Mouse (Mus musculus) cortical plate, adult 2 months (tissue): ENCODE data around the gene Asic2.

Experiments used
- CTCF ChIP-seq: fragments of 200-500 bp; IDR thresholded peaks from 2 replicates; pipeline ENCODE4 v1.5.1; 2011; ENCODE audit warnings: mild to moderate bottlenecking, control low read depth, low read length; ENCODE audit not compliant: insufficient read depth; ENCODE audit errors: extremely low read depth
- POLR2A ChIP-seq: fragments of 200-500 bp; IDR thresholded peaks from 2 replicates; pipeline ENCODE4 v1.6.1; 2011; ENCODE audit warnings: mild to moderate bottlenecking, low read length, control low read depth; ENCODE audit not compliant: insufficient read depth; ENCODE audit errors: extremely low read depth

DNA sequence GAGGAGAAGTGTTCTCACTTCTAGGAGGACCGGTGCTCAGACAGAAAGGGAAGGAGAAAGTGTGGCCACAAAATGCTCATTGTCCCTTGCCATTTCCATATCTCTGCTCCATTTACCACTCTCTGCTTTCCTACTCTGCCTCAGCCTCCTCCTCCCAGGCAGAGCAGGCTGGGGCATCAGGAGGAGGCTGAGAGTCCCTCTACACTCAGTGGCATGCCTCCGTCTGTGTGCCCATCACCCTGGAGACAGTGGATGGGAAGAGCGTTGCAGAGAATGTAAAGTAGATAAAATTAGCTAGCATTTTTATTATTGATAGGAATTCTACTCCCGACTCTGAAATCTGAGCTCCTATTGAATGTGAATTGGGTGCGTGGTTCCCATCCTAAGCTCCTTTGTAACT lies 984.7 kb downstream of the Asic2 start:
- no peak for TF ChIP-seq POLR2A
- no peak for TF ChIP-seq CTCF
